In the genomic region with DNA sequence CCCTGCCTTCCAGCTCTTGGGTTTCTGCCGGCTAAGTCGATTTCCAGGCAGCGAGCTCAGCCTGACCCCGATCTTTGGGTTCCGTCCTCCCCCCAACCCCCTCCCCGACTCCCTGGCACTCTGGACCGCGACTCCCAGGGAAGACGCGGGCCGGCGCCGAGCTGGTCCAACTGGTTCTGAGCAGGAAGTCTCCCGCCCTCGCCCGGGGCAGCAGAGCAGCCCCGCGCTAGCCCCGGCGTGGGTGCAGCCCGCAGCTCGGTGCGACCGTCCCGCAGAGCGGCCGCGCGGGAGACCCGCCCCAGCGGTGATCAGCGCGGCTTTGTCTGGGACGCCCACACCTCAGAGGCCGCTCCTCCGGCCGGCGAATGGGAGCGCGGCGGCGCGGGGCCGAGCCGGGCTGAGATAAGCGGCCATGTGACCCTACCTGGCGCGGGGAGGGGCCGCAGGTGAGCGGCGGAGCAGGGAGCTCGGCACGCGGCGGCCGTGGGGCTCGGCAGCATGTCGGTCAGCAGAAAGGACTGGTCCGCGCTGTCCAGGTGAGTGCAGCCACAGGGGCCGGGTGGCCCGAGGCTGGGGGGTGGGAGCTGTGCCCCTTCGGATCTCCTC, we compare ENCODE assay signal across 8 mouse cellular contexts. TPM values are rescaled to one million over a fixed set of nuclear protein-coding genes. Genes with fewer than 3 reads are reported as not detected.
DNase-seq lines count a peak whose midpoint lies in the region; ATAC-seq and TF ChIP-seq lines count a peak whose summit lies in the region.

A gene (plus strand): TSS at position 118 of the 606 bp plus-strand sequence.

- intact Hi-C loops in left cerebral cortex, postnatal 36 days (cut with DNase I), result no loop called here

- TF ChIP-seq POLR2A in cerebellum, adult 2 months (IDR thresholded peaks at IDR 0.05; ENCODE audit: borderline replicate concordance, insufficient read depth, low read length), result no peak

- peak within 1 kb of the TSS; percentile 55 for H3K9ac ChIP-seq in heart, postnatal 0 days (replicated peaks; ENCODE audit: low read depth, low read length)
- H3K9ac ChIP-seq in midbrain, embryonic 15.5 days, result peak within 1 kb of the TSS; percentile 67

- H3K27ac ChIP-seq in cerebellum, adult 2 months (ENCODE audit: insufficient read depth, low read length), result no peak within 1 kb of the TSS
- H3K27ac ChIP-seq in heart, postnatal 0 days (ENCODE audit: low read depth), result no peak within 1 kb of the TSS
- peak within 1 kb of the TSS; percentile 85 for H3K27ac ChIP-seq in limb, embryonic 10.5 days
- H3K27ac ChIP-seq in midbrain, embryonic 15.5 days, result no peak within 1 kb of the TSS

- TF ChIP-seq EP300 in heart, postnatal 0 days (IDR thresholded peaks at IDR 0.05; ENCODE audit: low read depth), result no peak

- H3K4me1 ChIP-seq in cerebellum, adult 2 months (ENCODE audit: control insufficient read depth, insufficient read depth, low read length), result peaks cover 3% of the 10 kb centered on the region; the same call in 1 of the 2 replicates
- peaks cover 17% of the 10 kb centered on the region for H3K4me1 ChIP-seq in heart, postnatal 0 days (ENCODE audit: control insufficient read depth, insufficient read depth)
- peaks cover 21% of the 10 kb centered on the region for H3K4me1 ChIP-seq in limb, embryonic 10.5 days
- H3K4me1 ChIP-seq in midbrain, embryonic 15.5 days, result peaks cover 12% of the 10 kb centered on the region

- peak; percentile 42 for ATAC-seq in heart, postnatal 0 days (ENCODE audit: insufficient read depth, low read depth)
- ATAC-seq in midbrain, embryonic 15.5 days (replicated peaks), result peak; percentile 70

- DNase-seq in cerebellum, adult 2 months, result peak; percentile 14 to 23
- DNase-seq in cerebellum, adult 9-10 months, result no peak
- peak; percentile 20 for DNase-seq in T-cell, adult 2 months (ENCODE audit: low spot score)
- no peak for DNase-seq in heart, postnatal 0 days (ENCODE audit: low spot score)
- DNase-seq in limb, embryonic 10.5 days (ENCODE audit: low spot score), result peak; percentile 68
- no peak for DNase-seq in left cerebral cortex, postnatal 36 days (ENCODE audit: low spot score in 2 of 2)
- DNase-seq in gastrocnemius, adult 18-20 months (ENCODE audit: low spot score), result no peak

- peaks cover 5% of the 10 kb centered on the region; the same call in 1 of the 2 replicates for H3K27me3 ChIP-seq in cerebellum, adult 2 months (ENCODE audit: control insufficient read depth, insufficient read depth, low read length)
- H3K27me3 ChIP-seq in heart, postnatal 0 days (ENCODE audit: control insufficient read depth, insufficient read depth, low read length), result peaks cover 35% of the 10 kb centered on the region
- H3K27me3 ChIP-seq in limb, embryonic 10.5 days (ENCODE audit: low read depth, poor library complexity, severe bottlenecking), result peaks cover 69% of the 10 kb centered on the region
- H3K27me3 ChIP-seq in midbrain, embryonic 15.5 days (replicated peaks), result peaks cover 50% of the 10 kb centered on the region

- peak within 1 kb of the TSS; percentile 97 for H3K4me2 ChIP-seq in heart, postnatal 0 days (ENCODE audit: low read depth, low read length)
- peak within 1 kb of the TSS; percentile 99 for H3K4me2 ChIP-seq in midbrain, embryonic 15.5 days

- WGBS in cerebellum, adult 2 months, result under 1% methylated on average over 63 of the region's 63 CpGs
- WGBS in heart, postnatal 0 days, result under 1% methylated on average over 62 of the region's 63 CpGs
- WGBS in limb, embryonic 10.5 days, result under 1% methylated on average over 63 of the region's 63 CpGs
- WGBS in midbrain, embryonic 15.5 days, result under 1% methylated on average over 63 of the region's 63 CpGs

- H3K9me3 ChIP-seq in heart, postnatal 0 days (replicated peaks; ENCODE audit: control insufficient read depth, low read length), result no peaks in the 10 kb centered on the region
- H3K9me3 ChIP-seq in limb, embryonic 10.5 days (replicated peaks), result no peaks in the 10 kb centered on the region
- no peaks in the 10 kb centered on the region for H3K9me3 ChIP-seq in midbrain, embryonic 15.5 days

- no peaks in the 10 kb centered on the region for H3K36me3 ChIP-seq in heart, postnatal 0 days (replicated peaks; ENCODE audit: control insufficient read depth, insufficient read depth, low read length)
- H3K36me3 ChIP-seq in limb, embryonic 10.5 days, result no peaks in the 10 kb centered on the region
- no peaks in the 10 kb centered on the region for H3K36me3 ChIP-seq in midbrain, embryonic 15.5 days (replicated peaks)

- TF ChIP-seq CTCF in cerebellum, adult 2 months (IDR thresholded peaks at IDR 0.05; ENCODE audit: borderline replicate concordance, insufficient read depth, low read depth, low read length), result no peak
- no peak for TF ChIP-seq CTCF in heart, postnatal 0 days (IDR thresholded peaks at IDR 0.05; ENCODE audit: low read depth)

- H3K4me3 ChIP-seq in cerebellum, adult 2 months (replicated peaks; ENCODE audit: insufficient read depth, low read depth, low read length), result peak within 1 kb of the TSS; percentile 20
- H3K4me3 ChIP-seq in heart, postnatal 0 days (ENCODE audit: low read depth, low read length), result peak within 1 kb of the TSS; percentile 57
- H3K4me3 ChIP-seq in limb, embryonic 10.5 days, result peak within 1 kb of the TSS; percentile 75
- peak within 1 kb of the TSS; percentile 70 for H3K4me3 ChIP-seq in midbrain, embryonic 15.5 days

RNA-seq across cellular contexts. Expression of the gene that starts here (rescaled TPM):
- 0.76 and 1.2 TPM in 2 replicates for polyA plus RNA-seq in cerebellum, adult 2 months (2012; rRNA removed)
- total RNA-seq in heart, postnatal 0 days (2014; rRNA removed; ENCODE audit: low replicate concordance), result 4.4 and 32.9 TPM in 2 replicates
- polyA plus RNA-seq in heart, postnatal 0 days (2015; fragmentation: Nextera tagmentation; extraction: Ambion mirVana), result 9.1 and 11.1 TPM in 2 replicates
- polyA plus RNA-seq in limb, embryonic 10.5 days (2016; fragmentation: Nextera tagmentation; extraction: Ambion mirVana), result 5.1 and 6.0 TPM in 2 replicates
- polyA plus RNA-seq in midbrain, embryonic 15.5 days (2015; fragmentation: Nextera tagmentation; extraction: Ambion mirVana), result 0.69 and 1.4 TPM in 2 replicates
- 1 to 10 TPM; 1.1 to 1.5 TPM for total RNA-seq in left cerebral cortex, postnatal 36 days (2021)
- under 1 TPM in 1 of 2 experiments, not detected in 1; 0.09 TPM for total RNA-seq in gastrocnemius, adult 18-20 months (2021)

Comparison
In these comparisons a context has a peak if more than half of its experiments do, and no peak if none do; other contexts are left out.
1. DNase-seq: peak in cerebellum, adult 2 months (2 of 2), T-cell, adult 2 months (single experiment) and limb, embryonic 10.5 days (single experiment); none in cerebellum, adult 9-10 months (single experiment), heart, postnatal 0 days (single experiment), left cerebral cortex, postnatal 36 days (0 of 2) and gastrocnemius, adult 18-20 months (single experiment).
2. H3K4me3 ChIP-seq: peak in every context shown above with its lines; median percentile 75 in limb, embryonic 10.5 days; 70 in midbrain, embryonic 15.5 days; 57 in heart, postnatal 0 days; 20 in cerebellum, adult 2 months.